Mouse (Mus musculus): ENCODE results near the gene Bola1. TPM values are rescaled to one million over a fixed set of nuclear protein-coding genes. Genes with fewer than 3 reads are reported as not detected.

The Bola1 gene
- 1.1 and 2.9 TPM in 2 replicates for total RNA-seq (2023)

DNA sequence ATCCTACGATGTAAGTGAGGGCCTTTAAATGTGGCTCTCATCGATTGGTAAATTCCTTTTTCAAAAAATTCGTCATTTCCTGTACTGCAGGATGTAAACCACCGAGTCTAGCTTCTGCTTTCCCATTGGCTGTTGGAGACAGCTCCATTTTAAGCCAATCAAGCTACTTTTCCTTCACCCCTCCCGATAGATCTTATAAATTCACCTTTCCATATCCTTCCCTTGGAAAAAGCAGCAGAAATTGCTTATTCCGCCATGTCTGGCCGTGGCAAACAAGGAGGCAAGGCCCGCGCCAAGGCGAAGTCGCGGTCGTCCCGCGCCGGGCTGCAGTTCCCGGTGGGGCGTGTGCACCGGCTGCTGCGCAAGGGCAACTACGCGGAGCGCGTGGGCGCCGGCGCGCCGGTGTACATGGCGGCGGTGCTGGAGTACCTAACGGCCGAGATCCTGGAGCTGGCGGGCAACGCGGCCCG, at the start of gene Bola1, which contains the start of gene Hist2h2ab:
TSS of gene Bola1 (minus strand) at position 49 of the 470 bp plus-strand sequence.
TSS of gene Hist2h2ab (plus strand) at position 205 of the 470 bp plus-strand sequence.

DNA sequence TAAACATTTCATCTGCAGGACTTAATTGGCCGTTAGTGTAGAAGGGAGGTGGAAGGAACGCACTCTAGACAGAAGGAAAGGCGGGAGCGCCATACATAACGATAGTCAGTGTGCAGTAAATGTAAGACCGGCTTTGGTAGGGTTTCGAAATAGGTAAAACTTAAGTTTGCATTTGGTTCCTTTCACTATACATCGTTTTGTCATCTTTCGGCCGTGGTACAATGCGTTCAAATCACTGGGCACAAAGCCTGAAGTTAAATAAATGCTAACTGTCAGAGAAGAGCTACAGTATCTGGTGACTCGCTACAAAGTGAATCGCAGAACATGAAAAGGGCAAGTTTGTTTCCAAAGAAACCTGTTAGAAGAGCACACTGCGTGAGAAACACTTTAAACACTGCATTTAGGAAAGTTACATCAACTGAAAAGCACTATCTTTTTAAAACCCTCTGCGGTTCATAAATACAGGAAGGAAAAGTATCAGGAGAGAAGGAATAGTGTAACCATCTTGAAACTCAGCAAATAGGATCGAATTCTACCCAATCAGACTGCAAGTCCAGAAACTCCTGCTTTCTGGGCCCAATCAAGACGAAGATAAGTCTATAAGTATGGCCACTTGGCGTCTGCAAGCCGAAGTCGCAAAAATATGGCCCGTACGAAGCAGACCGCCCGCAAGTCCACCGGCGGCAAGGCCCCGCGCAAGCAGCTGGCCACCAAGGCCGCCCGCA, 48.7 kb upstream of the Bola1 start, which contains the start of gene Hist2h3b:
TSS of gene Hist2h3b (plus strand) at position 604 of the 725 bp plus-strand sequence.

DNA sequence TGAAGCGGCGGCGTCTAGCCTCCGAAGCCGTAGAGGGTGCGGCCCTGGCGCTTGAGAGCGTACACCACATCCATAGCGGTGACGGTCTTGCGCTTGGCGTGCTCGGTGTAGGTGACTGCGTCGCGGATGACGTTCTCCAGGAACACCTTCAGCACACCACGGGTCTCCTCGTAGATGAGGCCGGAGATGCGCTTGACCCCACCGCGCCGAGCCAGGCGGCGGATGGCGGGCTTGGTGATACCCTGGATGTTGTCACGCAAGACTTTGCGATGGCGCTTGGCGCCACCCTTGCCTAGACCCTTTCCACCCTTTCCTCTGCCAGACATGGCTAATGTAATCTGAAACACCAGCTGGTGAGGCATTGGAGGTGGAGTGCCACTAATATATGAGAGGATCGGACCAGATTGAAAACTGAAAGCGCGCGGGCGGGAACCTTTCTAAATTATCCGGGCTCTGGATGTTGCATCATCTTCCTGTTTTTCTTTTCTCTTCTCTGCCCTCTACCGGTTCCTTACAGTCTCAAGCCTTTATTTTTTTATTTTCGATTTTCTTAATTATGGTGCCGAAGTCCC, 43.6 kb upstream of the Bola1 start, which contains the start of gene Hist2h4:
TSS of gene Hist2h4 (minus strand) at position 333 of the 572 bp plus-strand sequence.

DNA sequence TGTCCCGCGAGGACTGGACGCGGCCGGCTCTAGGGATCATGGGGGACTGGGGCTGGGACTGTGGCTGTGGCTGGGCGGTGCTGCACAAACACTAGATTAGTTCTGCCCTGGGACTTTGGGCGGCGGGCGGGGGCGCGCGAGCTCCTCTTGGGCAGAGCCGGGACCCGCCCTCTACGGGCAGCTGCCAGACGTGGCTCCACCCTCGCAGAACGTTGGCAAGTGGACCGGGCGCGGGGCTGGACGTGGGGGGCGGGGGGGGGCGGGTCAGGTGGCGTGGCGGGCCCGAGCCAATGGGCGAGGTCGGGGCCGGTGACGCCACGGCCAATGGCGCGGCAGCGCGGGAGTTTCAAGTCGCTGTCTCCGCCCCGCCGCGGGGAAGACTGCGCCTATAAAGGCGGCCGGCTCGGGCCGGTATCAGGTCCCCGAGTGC, 26.9 kb upstream of the Bola1 start, which contains the start of gene Hist2h3c1:
TSS of gene Hist2h3c1 (plus strand) at position 259 of the 430 bp plus-strand sequence.

DNA sequence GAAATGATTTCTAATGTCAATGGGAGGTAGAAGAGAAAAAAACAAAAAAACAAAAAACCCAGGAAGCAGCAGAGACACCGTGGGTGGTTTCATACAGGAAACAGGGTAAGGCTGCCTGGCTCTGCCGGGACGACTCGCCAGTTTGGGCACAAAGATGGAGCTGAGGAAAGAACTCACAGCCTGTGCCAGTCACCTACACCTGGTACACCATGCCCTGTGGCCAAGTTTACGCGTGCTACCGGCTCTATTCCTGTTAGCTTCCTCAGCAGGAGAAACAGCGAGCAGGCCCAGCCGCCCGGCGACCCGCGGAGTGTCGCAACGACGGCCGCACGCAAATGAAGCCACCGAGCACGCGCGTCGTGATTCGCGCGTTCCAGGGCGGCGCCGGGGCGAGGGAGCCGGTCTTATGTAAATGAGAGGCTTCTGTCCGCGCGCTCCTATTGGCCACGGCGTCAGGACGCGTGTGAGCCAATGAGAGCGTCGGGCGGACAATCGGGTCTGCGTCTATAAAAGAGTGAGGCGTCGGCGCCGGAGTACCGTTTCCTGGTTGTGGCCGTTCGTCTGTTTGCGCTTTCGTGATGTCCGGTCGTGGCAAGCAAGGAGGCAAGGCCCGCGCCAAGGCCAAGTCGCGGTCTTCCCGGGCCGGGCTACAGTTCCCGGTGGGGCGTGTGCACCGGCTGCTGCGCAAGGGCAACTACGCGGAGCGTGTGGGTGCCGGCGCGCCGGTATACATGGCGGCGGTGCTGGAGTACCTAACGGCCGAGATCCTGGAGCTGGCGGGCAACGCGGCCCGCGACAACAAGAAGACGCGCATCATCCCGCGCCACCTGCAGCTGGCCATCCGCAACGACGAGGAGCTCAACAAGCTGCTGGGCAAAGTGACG, 25.7 kb upstream of the Bola1 start, which contains the start of gene Hist2h2aa1:
TSS of gene Hist2h2aa1 (plus strand) at position 495 of the 884 bp plus-strand sequence.

DNA sequence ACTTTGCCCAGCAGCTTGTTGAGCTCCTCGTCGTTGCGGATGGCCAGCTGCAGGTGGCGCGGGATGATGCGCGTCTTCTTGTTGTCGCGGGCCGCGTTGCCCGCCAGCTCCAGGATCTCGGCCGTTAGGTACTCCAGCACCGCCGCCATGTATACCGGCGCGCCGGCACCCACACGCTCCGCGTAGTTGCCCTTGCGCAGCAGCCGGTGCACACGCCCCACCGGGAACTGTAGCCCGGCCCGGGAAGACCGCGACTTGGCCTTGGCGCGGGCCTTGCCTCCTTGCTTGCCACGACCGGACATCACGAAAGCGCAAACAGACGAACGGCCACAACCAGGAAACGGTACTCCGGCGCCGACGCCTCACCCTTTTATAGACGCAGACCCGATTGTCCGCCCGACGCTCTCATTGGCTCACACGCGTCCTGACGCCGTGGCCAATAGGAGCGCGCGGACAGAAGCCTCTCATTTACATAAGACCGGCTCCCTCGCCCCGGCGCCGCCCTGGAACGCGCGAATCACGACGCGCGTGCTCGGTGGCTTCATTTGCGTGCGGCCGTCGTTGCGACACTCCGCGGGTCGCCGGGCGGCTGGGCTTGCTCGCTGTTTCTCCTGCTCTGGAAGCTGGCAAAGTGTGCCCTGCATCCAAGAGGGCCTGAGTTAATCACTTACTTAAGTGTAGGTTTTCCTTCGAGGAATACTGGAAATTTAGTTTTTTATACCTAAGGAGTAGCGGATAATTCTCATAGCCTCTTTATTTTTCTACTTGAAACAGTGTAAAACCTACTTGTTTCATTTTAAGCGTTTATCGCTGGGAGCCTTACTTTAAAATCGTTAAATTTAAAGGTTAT, 20.7 kb upstream of the Bola1 start, which contains the start of gene Hist2h2aa2:
TSS of gene Hist2h2aa2 (minus strand) at position 328 of the 850 bp plus-strand sequence.

DNA sequence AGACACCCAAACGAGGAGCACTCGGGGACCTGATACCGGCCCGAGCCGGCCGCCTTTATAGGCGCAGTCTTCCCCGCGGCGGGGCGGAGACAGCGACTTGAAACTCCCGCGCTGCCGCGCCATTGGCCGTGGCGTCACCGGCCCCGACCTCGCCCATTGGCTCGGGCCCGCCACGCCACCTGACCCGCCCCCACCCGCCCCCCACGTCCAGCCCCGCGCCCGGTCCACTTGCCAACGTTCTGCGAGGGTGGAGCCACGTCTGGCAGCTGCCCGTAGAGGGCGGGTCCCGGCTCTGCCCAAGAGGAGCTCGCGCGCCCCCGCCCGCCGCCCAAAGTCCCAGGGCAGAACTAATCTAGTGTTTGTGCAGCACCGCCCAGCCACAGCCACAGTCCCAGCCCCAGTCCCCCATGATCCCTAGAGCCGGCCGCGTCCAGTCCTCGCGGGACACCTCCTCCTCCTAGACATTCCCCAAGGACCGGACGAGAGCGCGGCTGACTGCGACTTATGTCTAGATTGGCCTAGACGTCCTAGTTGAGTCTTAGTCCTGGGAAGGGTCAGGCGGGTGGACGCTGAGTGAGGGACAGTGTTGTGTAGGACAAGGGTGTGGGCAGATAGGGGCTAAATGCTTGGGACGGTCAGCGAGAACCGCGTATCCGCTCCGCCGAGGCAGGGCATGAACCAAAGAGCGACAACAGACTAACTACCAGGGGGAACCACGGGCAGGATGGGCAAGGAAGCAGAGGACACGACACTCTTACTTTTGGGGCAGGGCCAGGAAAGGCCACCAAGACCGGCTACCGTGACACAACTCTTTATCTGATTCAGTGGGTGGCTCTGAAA, 19.7 kb upstream of the Bola1 start, which contains the start of gene Hist2h3c2:
TSS of gene Hist2h3c2 (minus strand) at position 174 of the 840 bp plus-strand sequence.

DNA sequence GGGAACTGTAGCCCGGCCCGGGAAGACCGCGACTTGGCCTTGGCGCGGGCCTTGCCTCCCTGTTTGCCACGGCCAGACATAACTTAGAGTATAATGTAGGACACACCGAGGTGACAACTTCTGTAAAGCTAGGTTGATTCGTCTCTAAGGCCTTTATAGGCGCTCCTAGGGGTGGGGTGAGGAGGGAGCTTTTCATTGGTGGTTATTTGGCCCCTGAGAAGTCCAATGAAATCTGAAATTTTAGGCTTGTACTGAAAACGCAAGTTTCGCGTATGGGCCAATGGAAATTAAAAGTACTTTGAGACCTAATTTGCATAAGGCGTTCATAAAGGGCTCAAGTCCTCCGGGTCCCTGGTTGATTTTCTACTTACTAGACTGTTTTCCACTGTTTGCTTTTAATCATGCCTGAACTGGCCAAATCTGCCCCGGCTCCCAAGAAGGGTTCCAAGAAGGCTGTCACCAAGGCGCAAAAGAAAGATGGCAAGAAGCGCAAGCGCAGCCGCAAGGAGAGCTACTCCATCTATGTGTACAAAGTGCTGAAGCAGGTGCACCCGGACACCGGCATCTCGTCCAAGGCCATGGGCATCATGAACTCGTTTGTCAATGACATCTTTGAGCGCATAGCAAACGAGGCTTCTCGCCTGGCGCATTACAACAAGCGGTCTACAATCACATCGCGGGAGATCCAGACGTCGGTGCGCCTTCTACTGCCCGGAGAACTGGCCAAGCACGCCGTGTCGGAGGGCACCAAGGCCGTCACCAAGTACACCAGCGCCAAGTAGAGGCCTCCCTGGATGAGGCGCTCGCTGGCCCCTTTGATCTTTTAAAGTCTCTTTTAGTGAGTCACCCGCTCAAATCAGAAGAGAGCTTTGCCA, 1.5 kb upstream of the Bola1 start, which contains the start of the genes Hist2h2ac and Hist2h2be:
TSS of gene Hist2h2ac (minus strand) at position 116 of the 875 bp plus-strand sequence.
TSS of gene Hist2h2be (plus strand) at position 355 of the 875 bp plus-strand sequence.

DNA sequence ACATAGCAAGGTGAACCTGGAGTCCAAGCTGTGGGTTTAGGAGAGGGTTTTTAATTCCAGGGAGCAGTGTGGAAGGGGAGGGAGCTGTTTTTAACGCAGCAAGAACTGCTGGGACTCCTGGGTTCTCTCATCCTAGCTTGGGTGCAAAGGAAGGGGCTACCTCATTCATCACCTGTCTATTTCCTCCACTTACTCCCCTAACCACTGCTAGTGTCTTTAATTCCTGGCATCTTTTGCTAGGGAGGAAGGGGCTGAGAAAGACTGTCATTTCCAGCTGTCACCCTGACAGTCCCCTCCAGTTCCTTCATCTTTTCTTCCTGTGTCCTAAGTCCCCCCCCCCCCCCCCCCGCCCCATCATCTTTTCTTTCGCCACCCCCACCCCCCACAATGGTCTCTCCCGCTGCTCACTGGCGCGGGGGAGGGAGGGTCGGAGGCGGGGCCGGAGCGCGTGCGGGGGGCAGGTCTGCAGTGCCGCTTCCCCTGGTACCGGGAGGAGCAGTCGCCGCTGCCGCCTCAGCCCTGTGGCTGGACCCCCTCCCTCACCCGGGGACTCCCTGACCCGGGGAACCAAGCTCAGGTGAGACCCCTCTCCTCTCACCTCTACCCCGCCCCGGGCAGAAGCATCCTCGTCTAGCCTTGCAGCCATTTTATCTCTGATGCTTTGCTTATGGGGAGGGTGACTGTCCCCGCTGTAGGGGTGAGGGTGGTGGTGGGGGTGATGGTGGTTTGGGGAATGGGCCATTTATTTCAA, 38.6 kb downstream of the Bola1 start, which contains the start of gene Sv2a:
TSS of gene Sv2a (plus strand) at position 425 of the 751 bp plus-strand sequence.

DNA sequence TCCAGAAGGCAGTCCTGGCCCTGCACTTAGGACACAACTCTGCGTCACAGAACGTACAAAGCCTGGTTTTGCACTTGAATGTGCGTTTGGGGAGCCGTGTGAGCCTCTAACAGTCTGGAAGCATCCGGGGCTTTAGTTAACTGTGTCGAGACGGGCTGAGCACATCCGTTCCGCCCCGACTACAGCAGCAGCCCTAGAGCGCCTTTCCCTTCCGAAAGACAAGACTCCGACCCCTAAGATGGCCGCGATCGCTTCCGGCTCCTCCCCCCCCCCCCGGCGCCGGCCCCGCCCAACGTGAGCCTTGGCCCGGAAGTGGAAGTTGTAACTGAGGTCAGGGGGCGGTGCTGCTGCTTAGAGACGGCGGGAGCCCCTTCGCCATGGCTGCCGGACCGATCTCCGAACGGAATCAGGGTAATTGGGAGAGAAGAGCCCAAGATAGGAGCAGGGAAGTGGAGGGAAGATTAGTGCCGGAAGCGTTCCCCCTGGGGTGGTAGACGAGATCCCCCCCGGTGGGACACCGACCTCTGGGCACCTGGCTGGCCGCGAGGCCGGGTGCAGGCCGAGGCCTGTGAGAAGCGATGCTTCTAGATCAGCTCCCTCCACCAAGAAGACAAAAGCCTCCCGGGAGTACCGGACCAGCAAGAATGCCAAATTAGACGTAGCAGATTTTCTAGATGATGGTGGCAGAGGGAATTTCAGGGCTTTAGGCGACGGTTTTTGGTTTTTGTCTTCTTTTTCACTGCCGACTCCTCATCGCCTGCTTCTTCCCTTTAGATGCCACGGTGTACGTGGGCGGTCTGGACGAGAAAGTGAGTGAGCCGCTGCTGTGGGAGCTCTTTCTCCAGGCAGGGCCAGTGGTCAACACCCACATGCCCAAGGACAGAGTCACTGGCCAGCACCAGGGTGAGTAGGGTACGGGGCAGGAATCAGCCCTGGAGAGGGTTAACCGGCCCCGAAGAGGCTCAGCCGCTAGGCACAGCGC, 47.0 kb downstream of the Bola1 start, which contains the start of gene Sf3b4:
TSS of gene Sf3b4 (plus strand) at position 136 of the 982 bp plus-strand sequence.

DNA sequence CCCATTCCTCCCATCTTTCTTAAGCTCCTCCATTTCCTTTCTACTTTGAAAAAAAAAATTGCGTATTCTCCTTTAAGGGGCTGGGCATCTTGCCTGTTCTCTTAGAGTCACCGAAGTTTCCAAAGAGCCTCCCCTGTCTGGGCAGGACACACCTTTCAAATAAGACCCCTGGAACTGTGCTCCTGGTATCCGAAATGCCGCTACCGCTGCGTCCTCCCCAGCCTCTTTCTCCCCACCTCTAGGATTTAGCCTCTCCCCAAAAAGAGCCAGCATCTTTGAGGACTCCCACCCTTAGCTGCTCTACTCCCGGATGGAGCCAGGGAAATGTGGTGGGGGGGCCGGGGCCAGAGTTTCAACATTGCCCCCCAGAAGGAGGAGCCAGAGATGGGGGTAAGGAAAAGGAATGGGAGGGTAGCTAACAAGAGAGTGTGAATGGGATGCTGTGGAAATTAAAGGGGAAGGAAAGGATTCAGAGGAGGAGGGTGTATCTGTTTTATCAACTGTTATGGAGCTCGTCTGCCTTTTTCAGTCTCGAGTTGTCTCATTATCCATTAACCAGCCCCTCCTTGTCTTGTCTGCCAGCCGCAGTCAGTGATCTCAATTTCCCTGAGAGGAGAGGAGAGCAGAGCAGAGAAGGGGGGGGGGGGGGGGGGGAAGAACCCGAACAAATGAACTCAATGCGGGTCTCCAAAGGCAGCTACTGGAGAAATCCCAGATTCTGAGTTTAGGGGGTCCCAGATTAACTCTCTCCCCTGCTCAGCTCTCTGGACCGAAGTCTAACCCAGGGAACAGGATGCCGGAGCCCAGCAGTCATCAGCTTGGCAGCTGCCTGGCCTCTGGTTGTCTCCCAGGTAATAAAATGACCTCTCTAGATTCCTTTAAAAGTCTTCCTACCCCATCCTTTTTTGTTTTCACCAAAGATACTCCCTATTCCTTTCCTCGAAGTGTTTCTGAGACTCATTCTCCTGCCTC, 57.4 kb downstream of the Bola1 start, which contains the start of gene Mtmr11:
TSS of gene Mtmr11 (plus strand) at position 136 of the 972 bp plus-strand sequence.

